Mouse (Mus musculus): ENCODE data around the gene Bpifb2.

DNA sequence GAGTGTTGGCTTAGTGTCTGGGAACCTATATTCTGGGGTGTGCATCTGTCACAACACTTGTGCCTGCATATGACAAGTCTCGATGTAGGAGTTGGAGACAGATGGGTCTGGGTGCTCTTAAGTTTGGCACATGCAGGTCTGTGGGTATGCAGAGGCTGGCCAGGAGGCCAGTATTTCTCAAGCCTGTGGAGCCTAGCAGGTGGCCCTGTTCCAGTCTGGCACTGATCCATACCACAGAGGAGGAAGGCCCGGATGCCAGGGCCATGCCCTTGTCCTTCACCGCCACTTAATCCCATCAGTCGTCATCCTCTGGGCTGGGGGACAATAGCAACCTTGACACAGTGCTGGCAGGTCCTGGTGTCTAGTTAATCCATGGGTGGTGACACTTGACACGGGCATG is 39.3 kb downstream of the Bpifb2 start:
- no peak for TF ChIP-seq CTCF (IDR thresholded peaks at IDR 0.05; ENCODE audit: control insufficient read depth, insufficient read depth, low read length)
- TF ChIP-seq POLR2A (IDR thresholded peaks at IDR 0.05; ENCODE audit: borderline replicate concordance, control insufficient read depth, low read depth, low read length) = no peak

All from bone marrow, adult 2 months (tissue).